Mouse (Mus musculus) neural tube, embryonic 15.5 days (tissue): ENCODE measurements around the gene Myo7a. TPM values are rescaled to one million over a fixed set of nuclear protein-coding genes. Genes with fewer than 3 reads are reported as not detected.

Source experiments
- ATAC-seq: fragments of 200-750 bp; cut with Nextera tagmentation; 2 replicates; pipeline ENCODE4 v1.8.0; 2017; ENCODE audit warnings: mild to moderate bottlenecking, moderate TSS enrichment, moderate library complexity; ENCODE audit not compliant: low FRiP score
- H3K27ac ChIP-seq: fragments of 300-500 bp; sonication (generic); replicated peaks from 2 replicates; pipeline ENCODE4 v1.5.1; 2015; ENCODE audit warnings: mild to moderate bottlenecking, inconsistent platforms
- H3K27me3 ChIP-seq: fragments of 300-500 bp; sonication (generic); replicated peaks from 2 replicates; pipeline ENCODE4 v1.6.1; 2015; ENCODE audit warnings: inconsistent platforms
- H3K36me3 ChIP-seq: fragments of 300-500 bp; sonication (generic); 2 replicates; pipeline ENCODE4 v1.6.1; 2015; ENCODE audit warnings: inconsistent platforms
- H3K4me1 ChIP-seq: fragments of 300-500 bp; sonication (generic); 2 replicates; pipeline ENCODE4 v1.6.1; 2015; ENCODE audit warnings: inconsistent platforms
- H3K4me2 ChIP-seq: fragments of 300-500 bp; sonication (generic); 2 replicates; pipeline ENCODE4 v1.6.1; 2015; ENCODE audit warnings: inconsistent platforms, mild to moderate bottlenecking, moderate library complexity
- H3K4me3 ChIP-seq: fragments of 300-500 bp; sonication (generic); replicated peaks from 2 replicates; pipeline ENCODE4 v1.5.1; 2015; ENCODE audit warnings: mild to moderate bottlenecking, inconsistent platforms
- H3K9ac ChIP-seq: fragments of 300-500 bp; sonication (generic); replicated peaks from 2 replicates; pipeline ENCODE4 v1.6.1; 2015; ENCODE audit warnings: mild to moderate bottlenecking, inconsistent platforms
- H3K9me3 ChIP-seq: fragments of 300-500 bp; sonication (generic); replicated peaks from 2 replicates; pipeline ENCODE4 v1.6.1; 2016; ENCODE audit warnings: inconsistent platforms
- WGBS: fragments of 180-500 bp; shearing (Covaris S2); methylation state at CpG from one replicate; pipeline ENCODE4 v1.1.7; 2015; ENCODE audit warnings: mixed read lengths; 5-methylcytosine and 5-hydroxymethylcytosine counted together
- polyA plus RNA-seq: library from polyadenylated mRNA; unstranded; fragments of >200 nt; fragmentation: Nextera tagmentation; extraction: Ambion mirVana; gene quantifications from 2 replicates; pipeline ENCODE4 v1.2.1, GENCODE M21; 2015

Myo7a gene
- polyA plus RNA-seq: 14.4 and 16.0 TPM in 2 replicates

DNA sequence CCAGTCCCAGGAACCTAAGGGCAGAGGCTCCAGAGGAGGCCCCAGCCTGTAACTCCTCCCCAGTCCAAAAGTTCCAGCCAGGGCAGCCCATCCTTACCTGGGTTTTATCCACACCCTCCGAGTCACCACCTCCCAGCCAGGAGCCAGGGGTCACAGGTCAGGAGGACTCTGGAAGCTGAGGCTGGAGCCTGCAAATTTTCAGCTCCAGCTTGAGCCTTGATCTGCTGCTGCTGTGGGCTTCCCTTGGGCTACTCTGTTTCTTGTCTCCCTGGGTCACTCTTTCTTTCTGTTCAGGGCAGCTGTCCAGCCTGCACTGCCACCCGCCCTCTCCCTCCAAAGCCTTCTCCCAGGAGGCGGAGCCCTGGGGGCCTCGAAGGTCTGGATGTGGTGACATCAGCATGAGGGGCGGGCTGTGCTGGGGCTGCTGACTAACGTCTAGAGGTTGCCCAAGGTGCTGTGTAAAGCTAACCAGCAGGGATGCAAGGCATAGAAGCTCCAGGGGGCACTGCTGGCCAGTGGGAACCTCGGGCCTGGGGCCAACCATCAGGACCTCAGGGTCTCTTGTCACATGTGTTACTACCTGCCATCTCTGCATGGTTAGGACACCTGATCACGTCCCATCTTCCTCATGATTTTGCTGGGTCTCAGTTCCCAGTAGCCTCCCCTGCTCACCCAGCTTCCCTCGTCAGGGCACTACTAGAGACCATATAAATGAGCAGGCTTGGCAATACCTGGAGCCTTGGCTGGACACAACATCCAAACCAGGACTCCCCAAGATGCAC, at the start of gene Myo7a:
Gene Myo7a, minus strand, starts transcription at position 346 of the 782 bp plus-strand sequence.
- 35% methylated on average over 9 of the region's 9 CpGs for WGBS
- H3K4me3 ChIP-seq: peak within 1 kb of the TSS; percentile 31
- H3K36me3 ChIP-seq: peaks cover 4% of the 10 kb centered on the region
- no peaks in the 10 kb centered on the region for H3K9me3 ChIP-seq
- H3K9ac ChIP-seq: no peak within 1 kb of the TSS; the same call in 1 of the 2 replicates
- H3K4me1 ChIP-seq: peaks cover 5% of the 10 kb centered on the region
- no peaks in the 10 kb centered on the region for H3K27me3 ChIP-seq
- ATAC-seq: no peak
- peak within 1 kb of the TSS; percentile 58 for H3K4me2 ChIP-seq
- no peak within 1 kb of the TSS for H3K27ac ChIP-seq

GRCm38 (mm10) chr7:98164999-98165528, 45.7 kb upstream of the Myo7a start:
- ATAC-seq: 0 out of 2 replicates have a peak, but pooled peaks have one; percentile 30
- no peaks in the 10 kb centered on the region for H3K27me3 ChIP-seq
- no peak overlapping the region for H3K9ac ChIP-seq
- H3K9me3 ChIP-seq: no peaks in the 10 kb centered on the region
- WGBS: 46% methylated on average over 10 of the region's 10 CpGs
- peaks cover 6% of the 10 kb centered on the region for H3K36me3 ChIP-seq
- H3K27ac ChIP-seq: peak overlapping the region; percentile 48; the same call in 1 of the 2 replicates
- no peak overlapping the region for H3K4me2 ChIP-seq
- no peak overlapping the region for H3K4me3 ChIP-seq
- peaks cover 20% of the 10 kb centered on the region for H3K4me1 ChIP-seq

DNA sequence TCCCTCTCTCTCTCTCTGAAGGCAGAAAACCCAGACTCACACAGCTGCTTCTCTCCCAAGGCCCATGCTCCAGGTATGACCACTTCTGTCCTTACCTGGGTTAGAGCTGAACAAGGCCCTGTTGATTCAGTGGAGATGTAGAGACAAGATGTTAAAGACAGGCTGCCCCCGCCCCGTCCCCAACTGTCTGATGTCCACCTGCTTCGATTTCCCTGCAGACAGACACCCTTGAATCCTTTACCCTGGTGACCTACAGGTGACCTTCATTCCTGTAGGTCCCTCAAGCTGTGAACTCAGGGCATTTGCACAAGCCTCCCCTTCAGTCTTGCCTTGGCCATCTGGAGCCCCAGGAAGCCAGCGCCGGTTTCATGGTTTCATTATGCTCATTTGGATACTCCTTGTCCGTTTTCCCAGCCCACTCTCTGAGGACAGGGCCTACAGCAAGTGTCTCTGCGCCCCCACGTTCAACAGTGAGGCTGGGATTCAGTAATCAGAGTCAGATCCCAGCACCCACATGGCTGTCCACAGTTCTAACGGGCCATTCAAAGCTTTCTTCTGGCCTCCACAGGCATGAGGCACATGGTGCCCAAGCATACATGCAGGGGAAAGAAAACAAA, 45.2 kb upstream of the Myo7a start:
- Histone ChIP-seq H3K4me1 (peaks cover 25% of the 10 kb centered on the region), H3K9me3 (no peaks in the 10 kb centered on the region), H3K36me3 (peaks cover 6% of the 10 kb centered on the region), H3K27ac (no peak overlapping the region), H3K9ac (no peak overlapping the region), H3K4me3 (no peak overlapping the region), H3K27me3 (no peaks in the 10 kb centered on the region), H3K4me2 (no peak overlapping the region)
- WGBS: 69% methylated on average over 9 of the region's 9 CpGs
- ATAC-seq: no peak

GRCm38 (mm10) chr7:98163700-98164099, 44.4 kb upstream of the Myo7a start:
- H3K9ac ChIP-seq: no peak overlapping the region
- ATAC-seq: no peak
- H3K27ac ChIP-seq: no peak overlapping the region
- 51% methylated on average over 3 of the region's 3 CpGs for WGBS
- no peak overlapping the region for H3K4me3 ChIP-seq
- peaks cover 32% of the 10 kb centered on the region for H3K4me1 ChIP-seq
- H3K4me2 ChIP-seq: no peak overlapping the region
- H3K27me3 ChIP-seq: no peaks in the 10 kb centered on the region
- no peaks in the 10 kb centered on the region for H3K9me3 ChIP-seq
- peaks cover 6% of the 10 kb centered on the region for H3K36me3 ChIP-seq

GRCm38 (mm10) chr7:98162239-98162638, 42.9 kb upstream of the Myo7a start:
- ATAC-seq: no peak
- Histone ChIP-seq H3K27ac (no peak overlapping the region), H3K9me3 (no peaks in the 10 kb centered on the region), H3K9ac (no peak overlapping the region), H3K27me3 (no peaks in the 10 kb centered on the region), H3K4me3 (no peak overlapping the region), H3K4me1 (peaks cover 35% of the 10 kb centered on the region), H3K4me2 (no peak overlapping the region), H3K36me3 (peaks cover 6% of the 10 kb centered on the region)
- WGBS: 81% methylated on average over 6 of the region's 6 CpGs

GRCm38 (mm10) chr7:98160041-98160740, 40.9 kb upstream of the Myo7a start:
- no peak overlapping the region for H3K27ac ChIP-seq
- H3K4me2 ChIP-seq: no peak overlapping the region
- WGBS: 53% methylated on average over 8 of the region's 8 CpGs
- H3K9me3 ChIP-seq: no peaks in the 10 kb centered on the region
- ATAC-seq: no peak
- H3K4me3 ChIP-seq: no peak overlapping the region
- peaks cover 45% of the 10 kb centered on the region for H3K4me1 ChIP-seq
- no peaks in the 10 kb centered on the region for H3K27me3 ChIP-seq
- peaks cover 6% of the 10 kb centered on the region for H3K36me3 ChIP-seq
- H3K9ac ChIP-seq: no peak overlapping the region

DNA sequence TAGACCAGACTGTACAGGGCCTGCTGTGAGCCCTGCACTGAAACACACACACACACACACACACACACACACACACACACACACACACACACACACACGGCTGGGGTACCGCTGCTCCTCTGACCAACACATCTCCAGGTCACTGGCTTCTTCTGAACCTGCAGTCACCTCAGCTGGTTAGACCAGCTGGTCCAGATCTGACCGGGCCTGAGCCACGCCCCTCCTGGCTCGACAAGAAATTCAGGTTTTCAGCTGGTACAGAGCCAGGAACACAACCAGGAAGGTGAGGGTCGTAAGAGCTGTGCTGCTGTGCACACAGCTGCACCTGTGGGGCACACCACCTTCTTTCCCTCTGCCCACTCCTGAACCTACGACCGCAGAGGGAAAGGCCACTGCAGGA, 39.2 kb upstream of the Myo7a start:
- no peak overlapping the region for H3K9ac ChIP-seq
- no peak overlapping the region for H3K4me2 ChIP-seq
- H3K4me1 ChIP-seq: peaks cover 37% of the 10 kb centered on the region
- H3K27me3 ChIP-seq: no peaks in the 10 kb centered on the region
- ATAC-seq: no peak
- H3K27ac ChIP-seq: no peak overlapping the region
- peaks cover 6% of the 10 kb centered on the region for H3K36me3 ChIP-seq
- H3K4me3 ChIP-seq: no peak overlapping the region
- H3K9me3 ChIP-seq: no peaks in the 10 kb centered on the region
- WGBS: 64% methylated on average over 8 of the region's 8 CpGs

GRCm38 (mm10) chr7:98157636-98158332, 38.5 kb upstream of the Myo7a start:
- no peak overlapping the region; the same call in 1 of the 2 replicates for H3K9ac ChIP-seq

DNA sequence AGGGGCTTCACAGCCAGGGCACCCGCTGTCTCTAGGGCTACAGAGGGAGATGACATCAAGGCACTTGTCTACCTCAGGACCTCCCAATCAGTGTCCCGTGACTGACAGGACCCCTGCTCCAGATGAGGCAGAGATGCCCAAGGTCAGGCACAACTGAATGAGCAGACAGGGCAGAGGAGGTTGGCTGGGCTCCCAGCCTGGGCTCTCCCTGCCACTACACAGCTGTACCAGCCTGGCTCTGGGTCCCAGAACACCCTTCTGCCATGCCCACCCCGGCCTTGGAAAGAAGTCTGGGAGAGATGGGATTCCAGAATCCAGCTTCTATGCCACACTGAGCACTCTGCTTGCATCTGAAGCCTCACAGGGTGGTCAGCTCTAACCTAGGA, 36.9 kb upstream of the Myo7a start:
- ATAC-seq: no peak
- H3K4me1 ChIP-seq: peaks cover 48% of the 10 kb centered on the region
- 53% methylated on average over 3 of the region's 3 CpGs for WGBS
- no peak overlapping the region for H3K4me2 ChIP-seq
- no peak overlapping the region for H3K9ac ChIP-seq
- H3K27ac ChIP-seq: no peak overlapping the region
- peaks cover 4% of the 10 kb centered on the region for H3K36me3 ChIP-seq
- no peaks in the 10 kb centered on the region for H3K27me3 ChIP-seq
- H3K4me3 ChIP-seq: no peak overlapping the region
- H3K9me3 ChIP-seq: no peaks in the 10 kb centered on the region

More at GRCm38 (mm10) chr7:98157636-98158332, 38.5 kb upstream of the Myo7a start:
- H3K27me3 ChIP-seq: no peaks in the 10 kb centered on the region
- no peak overlapping the region for H3K27ac ChIP-seq
- no peak overlapping the region for H3K4me3 ChIP-seq
- ATAC-seq: no peak
- H3K4me1 ChIP-seq: peaks cover 41% of the 10 kb centered on the region
- 33% methylated on average over 5 of the region's 5 CpGs for WGBS
- no peak overlapping the region for H3K4me2 ChIP-seq
- peaks cover 6% of the 10 kb centered on the region for H3K36me3 ChIP-seq
- H3K9me3 ChIP-seq: no peaks in the 10 kb centered on the region

GRCm38 (mm10) chr7:98155546-98156279, 36.4 kb upstream of the Myo7a start:
- Histone ChIP-seq H3K27ac (no peak overlapping the region), H3K4me2 (no peak overlapping the region), H3K36me3 (no peaks in the 10 kb centered on the region), H3K9me3 (no peaks in the 10 kb centered on the region), H3K9ac (no peak overlapping the region), H3K4me3 (no peak overlapping the region), H3K27me3 (no peaks in the 10 kb centered on the region), H3K4me1 (peaks cover 47% of the 10 kb centered on the region)
- 0 out of 2 replicates have a peak, but pooled peaks have one; percentile 22 for ATAC-seq
- WGBS: 28% methylated on average over 7 of the region's 8 CpGs
